18 mouse cellular contexts compared by ENCODE assay signal in the genomic region with DNA sequence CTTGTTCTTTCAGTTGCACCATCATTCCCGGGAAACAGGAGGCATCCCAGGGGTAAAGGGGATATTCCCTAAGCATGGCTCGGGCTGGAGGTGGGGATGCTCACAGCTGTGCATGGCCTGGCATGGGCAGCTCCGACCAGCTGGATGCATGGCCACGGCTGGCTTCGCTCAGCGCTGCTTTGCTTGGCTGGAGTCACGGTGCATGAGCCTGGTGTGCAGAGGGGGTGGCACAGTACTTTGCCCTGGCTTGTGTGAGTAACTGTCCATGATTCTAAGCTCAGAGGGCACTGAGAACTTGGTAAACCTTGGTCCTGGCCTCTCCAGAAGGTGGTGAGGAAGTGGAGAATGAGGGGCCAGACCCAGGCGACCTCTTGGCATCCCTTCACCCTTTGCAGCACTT. TPM values are rescaled to one million over a fixed set of nuclear protein-coding genes. Genes with fewer than 3 reads are reported as not detected.
DNase-seq lines count a peak whose midpoint lies in the region; ATAC-seq lines count a peak whose summit lies in the region.
"Had no signal": no experiment of that assay in that cellular context is flagged by ENCODE, and none has a peak within 500 bp of the region (broad histone marks: within the 10 kb centered on the region; RNA-seq: fewer than 3 reads in every experiment).

No protein-coding gene starts in this region.

- H3K27ac ChIP-seq in kidney, embryonic 15.5 days, result no peak overlapping the region
- H3K27ac ChIP-seq in kidney, embryonic 16.5 days (ENCODE audit: low read length), result no peak overlapping the region
- H3K27ac ChIP-seq: embryonic facial prominence, embryonic 13.5 days; heart, adult 2 months; heart, embryonic 15.5 days; hindbrain, embryonic 15.5 days had no signal

- no peak for ATAC-seq in kidney, embryonic 15.5 days (replicated peaks; ENCODE audit: low FRiP score)
- ATAC-seq in kidney, embryonic 16.5 days (ENCODE audit: low FRiP score, low TSS enrichment), result 0 out of 2 replicates have a peak, but pooled peaks have one; percentile 23
- ATAC-seq in granulocyte monocyte progenitor cell, adult 5-6 weeks (replicated peaks; ENCODE audit: poor library complexity, severe bottlenecking), result no peak
- ATAC-seq: forebrain, embryonic 14.5 days had no signal

- H3K4me1 ChIP-seq in kidney, embryonic 15.5 days, result peaks cover 5% of the 10 kb centered on the region; the same call in 1 of the 2 replicates
- H3K4me1 ChIP-seq in kidney, embryonic 16.5 days (ENCODE audit: insufficient read depth, low read length), result no peaks in the 10 kb centered on the region

- no peak overlapping the region for H3K4me3 ChIP-seq in kidney, embryonic 15.5 days (replicated peaks)
- no peak overlapping the region for H3K4me3 ChIP-seq in kidney, embryonic 16.5 days (ENCODE audit: low read length)
- H3K4me3 ChIP-seq: embryonic facial prominence, embryonic 13.5 days; heart, adult 2 months; heart, embryonic 15.5 days; hindbrain, embryonic 15.5 days had no signal

- no peak overlapping the region for H3K4me2 ChIP-seq in kidney, embryonic 15.5 days
- no peak overlapping the region for H3K4me2 ChIP-seq in kidney, embryonic 16.5 days (replicated peaks; ENCODE audit: low read depth, low read length)
- H3K4me2 ChIP-seq: embryonic facial prominence, embryonic 13.5 days; heart, embryonic 11.5 days; heart, embryonic 15.5 days; hindbrain, embryonic 15.5 days had no signal

- peaks cover 26% of the 10 kb centered on the region for H3K27me3 ChIP-seq in kidney, embryonic 15.5 days
- H3K27me3 ChIP-seq in kidney, embryonic 16.5 days (ENCODE audit: insufficient read depth, low read length), result peaks cover 11% of the 10 kb centered on the region

- DNase-seq in kidney, adult 11 months, result peak; percentile 48
- DNase-seq in kidney, adult 8-10 months, result peak; percentile 28 to 38
- peak; percentile 55 to 57 for DNase-seq in kidney, postnatal 36 days
- DNase-seq in left cerebral cortex, adult 8-10 months (ENCODE audit: low spot score in 2 of 2), result no peak
- DNase-seq: adrenal gland, adult 8-10 months; adrenal gland, postnatal 36 days; cerebellum, adult 8-10 months; heart, adult 2 months; heart, postnatal 14 days had no signal

- WGBS in kidney, embryonic 15.5 days, result 86% methylated on average over 8 of the region's 8 CpGs
- 71% methylated on average over 8 of the region's 8 CpGs for WGBS in kidney, embryonic 16.5 days

- H3K9ac ChIP-seq in kidney, embryonic 15.5 days, result no peak overlapping the region
- no peak overlapping the region for H3K9ac ChIP-seq in kidney, embryonic 16.5 days (replicated peaks; ENCODE audit: low read length)
- H3K9ac ChIP-seq: embryonic facial prominence, embryonic 13.5 days; heart, embryonic 15.5 days; hindbrain, embryonic 15.5 days had no signal

- H3K9me3 ChIP-seq in kidney, embryonic 15.5 days (replicated peaks), result no peaks in the 10 kb centered on the region
- H3K9me3 ChIP-seq in kidney, embryonic 16.5 days (ENCODE audit: low read length), result no peaks in the 10 kb centered on the region
- H3K9me3 ChIP-seq: embryonic facial prominence, embryonic 13.5 days; heart, embryonic 15.5 days; hindbrain, embryonic 15.5 days had no signal

- H3K36me3 ChIP-seq in kidney, embryonic 15.5 days, result no peaks in the 10 kb centered on the region
- H3K36me3 ChIP-seq in kidney, embryonic 16.5 days (ENCODE audit: insufficient read depth, low read length), result no peaks in the 10 kb centered on the region
- H3K36me3 ChIP-seq: heart, embryonic 15.5 days had no signal

RNA-seq across cellular contexts. Expression of a gene that starts 29.5 kb away (rescaled TPM):
- polyA plus RNA-seq in kidney, embryonic 15.5 days (2015; fragmentation: Nextera tagmentation; extraction: Ambion mirVana), result 199 and 241 TPM in 2 replicates
- polyA plus RNA-seq in kidney, embryonic 16.5 days (2015; fragmentation: Nextera tagmentation; extraction: Ambion mirVana), result 158 and 165 TPM in 2 replicates
- total RNA-seq in left cerebral cortex, adult 8-10 months (2022), result 10 to 100 TPM; 34.5 to 39.3 (median 36.4) TPM
- total RNA-seq in granulocyte monocyte progenitor cell, adult 5-6 weeks (2014; fragmentation: Nextera tagmentation), result 244 and 294 TPM in 2 replicates
- 322 and 356 TPM in 2 replicates for total RNA-seq in granulocyte monocyte progenitor cell, adult 5-6 weeks (2017)

RNA-seq across cellular contexts. Expression of a gene that starts 39.5 kb away (rescaled TPM):
- polyA plus RNA-seq in kidney, embryonic 15.5 days (2015; fragmentation: Nextera tagmentation; extraction: Ambion mirVana), result 122 and 135 TPM in 2 replicates
- 117 and 124 TPM in 2 replicates for polyA plus RNA-seq in kidney, embryonic 16.5 days (2015; fragmentation: Nextera tagmentation; extraction: Ambion mirVana)
- total RNA-seq in left cerebral cortex, adult 8-10 months (2022), result 10 to 100 TPM; 51.1 to 59.8 (median 55.1) TPM
- 34.9 and 73.6 TPM in 2 replicates for total RNA-seq in granulocyte monocyte progenitor cell, adult 5-6 weeks (2014; fragmentation: Nextera tagmentation)
- 57.4 and 97.8 TPM in 2 replicates for total RNA-seq in granulocyte monocyte progenitor cell, adult 5-6 weeks (2017)

RNA-seq across cellular contexts. Expression of a gene that starts 48.0 kb away (rescaled TPM):
- polyA plus RNA-seq in kidney, embryonic 15.5 days (2015; fragmentation: Nextera tagmentation; extraction: Ambion mirVana), result 2.2 and 2.6 TPM in 2 replicates
- polyA plus RNA-seq in kidney, embryonic 16.5 days (2015; fragmentation: Nextera tagmentation; extraction: Ambion mirVana), result 1.1 and 1.2 TPM in 2 replicates
- 10 to 100 TPM; 79.9 to 98.4 (median 85.1) TPM for total RNA-seq in left cerebral cortex, adult 8-10 months (2022)
- total RNA-seq in granulocyte monocyte progenitor cell, adult 5-6 weeks (2014; fragmentation: Nextera tagmentation), result 12.8 and 19.7 TPM in 2 replicates
- 16.5 and 18.7 TPM in 2 replicates for total RNA-seq in granulocyte monocyte progenitor cell, adult 5-6 weeks (2017)
- total RNA-seq: gastrocnemius, adult 8-10 months had no signal

Comparison
In these comparisons a context has a peak if more than half of its experiments do, and no peak if none do; other contexts are left out.
1. DNase-seq: peak in kidney, adult 11 months (single experiment), kidney, adult 8-10 months (2 of 2) and kidney, postnatal 36 days (2 of 2); none in left cerebral cortex, adult 8-10 months (0 of 2).
2. RNA of a gene that starts 29.5 kb away (total RNA-seq): 244 to 356 TPM in granulocyte monocyte progenitor cell, adult 5-6 weeks; 34.5 to 39.3 TPM in left cerebral cortex, adult 8-10 months; every median in the first group is over 4 times any median in the second.